Mouse (Mus musculus): ENCODE results near the gene Pum1.

Gene Pum1

GRCm38 (mm10) chr4:130791811-130792375 is 128.8 kb downstream of the Pum1 start:
- no peak for DNase-seq (ENCODE audit: low read depth, low spot score)

DNA sequence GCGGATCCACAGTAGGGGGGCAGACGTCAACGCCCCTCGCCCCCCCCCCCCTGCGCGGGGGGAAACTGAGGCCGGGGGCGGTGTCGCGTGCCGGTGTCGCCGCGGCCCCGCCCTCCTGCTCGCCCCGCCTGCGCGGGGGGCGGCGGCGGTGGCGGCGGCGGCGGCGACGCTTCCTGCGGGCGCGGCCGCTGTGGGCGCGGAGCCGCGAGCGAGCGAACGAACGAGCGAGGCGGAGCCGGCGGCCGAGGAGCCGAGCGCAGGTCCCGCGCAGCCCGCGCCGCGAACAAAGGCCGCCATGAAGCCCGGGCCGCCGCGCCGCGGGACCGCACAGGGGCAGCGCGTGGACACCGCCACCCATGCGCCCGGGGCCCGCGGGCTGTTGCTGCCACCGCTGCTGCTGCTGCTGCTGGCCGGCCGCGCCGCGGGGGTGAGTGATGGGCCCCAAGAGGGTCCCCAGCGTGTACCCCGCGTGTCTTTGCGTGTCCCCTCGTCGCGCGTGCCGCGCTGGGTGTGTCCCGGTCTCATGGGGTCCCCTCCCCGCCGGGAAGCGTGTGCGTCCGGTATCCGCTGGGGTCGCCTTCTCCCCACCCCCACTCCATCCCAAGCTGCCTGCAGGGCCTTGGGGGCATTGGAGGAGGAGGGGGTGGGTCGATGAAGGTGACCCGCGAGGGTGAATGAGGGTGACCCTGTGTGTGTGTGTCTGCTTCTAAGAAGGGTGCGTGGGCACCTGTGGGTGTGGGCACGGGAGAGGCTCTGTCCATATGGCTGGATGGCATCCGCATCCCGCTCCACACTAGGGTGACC is 129.5 kb downstream of the Pum1 start, which contains the start of gene Sdc3:
TSS of gene Sdc3 (plus strand) at position 162 of the 804 bp plus-strand sequence.
- DNase-seq (ENCODE audit: low read depth, low spot score) = no peak

GRCm38 (mm10) chr4:130793180-130793501 is 130.0 kb downstream of the Pum1 start:
- no peak for DNase-seq (ENCODE audit: low read depth, low spot score)

DNA sequence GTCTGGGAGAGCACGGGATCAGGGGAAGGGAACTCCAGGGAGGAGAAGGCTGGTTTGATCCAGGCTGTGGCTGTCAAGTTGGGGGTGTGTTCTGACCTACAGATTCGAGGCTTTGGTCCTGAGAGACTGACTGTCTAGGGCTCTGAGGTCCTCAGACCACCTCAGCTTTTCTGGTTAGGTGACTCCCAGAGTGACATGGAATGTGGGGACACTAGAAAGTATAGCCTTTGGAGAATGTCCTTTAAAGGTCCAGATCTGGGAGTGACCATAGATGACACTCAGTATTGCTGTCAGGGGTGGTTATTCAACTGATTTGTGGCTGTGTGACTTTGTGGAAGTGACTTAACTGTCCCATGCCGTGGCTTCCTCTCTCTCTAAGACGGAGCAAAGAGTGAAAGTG is 131.7 kb downstream of the Pum1 start:
- DNase-seq (ENCODE audit: low read depth, low spot score) = no peak

GRCm38 (mm10) chr4:130795970-130796369 is 132.8 kb downstream of the Pum1 start:
- DNase-seq (ENCODE audit: low read depth, low spot score) = no peak

- DNase-seq (ENCODE audit: low read depth, low spot score) = no peak
These were observed 134.3 kb downstream of the Pum1 start for GRCm38 (mm10) chr4:130797201-130798051.

DNA sequence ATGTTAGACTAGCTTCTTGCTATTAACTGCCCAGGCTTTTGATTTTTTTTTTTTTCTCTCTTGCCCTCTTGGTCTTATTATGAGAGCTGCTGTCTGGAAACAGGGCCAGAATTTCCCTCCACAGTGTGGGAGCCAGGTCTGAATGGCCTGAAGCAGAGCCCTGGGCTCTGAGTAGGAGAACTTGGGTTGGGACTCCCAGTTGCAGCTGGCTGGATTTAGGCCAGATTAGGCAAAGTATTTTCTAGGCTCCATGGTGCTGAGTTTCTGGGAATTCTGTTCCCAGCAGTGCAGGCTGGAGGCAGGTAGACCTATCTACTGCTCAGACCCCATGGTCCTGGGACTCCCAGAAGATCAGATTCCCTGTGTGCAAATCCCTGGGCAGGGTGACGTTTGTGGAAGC is 135.3 kb downstream of the Pum1 start:
- DNase-seq (ENCODE audit: low read depth, low spot score) = no peak

GRCm38 (mm10) chr4:130799118-130799517 is 136.0 kb downstream of the Pum1 start:
- no peak for DNase-seq (ENCODE audit: low read depth, low spot score)

- DNase-seq (ENCODE audit: low read depth, low spot score) = no peak
These were observed 136.5 kb downstream of the Pum1 start for GRCm38 (mm10) chr4:130799582-130799981.

DNA sequence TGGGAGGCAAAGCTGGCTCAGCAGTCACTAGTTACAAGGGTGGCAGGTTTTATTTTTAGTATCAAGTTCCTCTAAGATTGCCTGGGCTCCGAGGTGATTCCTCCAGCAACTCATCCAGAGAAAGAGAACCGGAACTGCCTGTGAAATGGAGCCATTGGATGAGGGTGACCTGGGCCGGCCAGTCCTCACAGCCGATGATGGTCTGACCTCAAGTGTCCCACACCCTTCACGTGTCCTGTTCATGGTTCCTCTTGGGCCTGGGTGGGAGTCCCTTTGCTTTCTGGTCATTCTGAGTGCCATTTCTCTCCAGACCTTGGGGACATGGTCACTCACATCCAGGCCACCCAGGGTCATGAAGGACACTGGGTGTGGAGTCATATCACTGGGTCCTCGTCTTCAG is 137.0 kb downstream of the Pum1 start:
- no peak for DNase-seq (ENCODE audit: low read depth, low spot score)

DNA sequence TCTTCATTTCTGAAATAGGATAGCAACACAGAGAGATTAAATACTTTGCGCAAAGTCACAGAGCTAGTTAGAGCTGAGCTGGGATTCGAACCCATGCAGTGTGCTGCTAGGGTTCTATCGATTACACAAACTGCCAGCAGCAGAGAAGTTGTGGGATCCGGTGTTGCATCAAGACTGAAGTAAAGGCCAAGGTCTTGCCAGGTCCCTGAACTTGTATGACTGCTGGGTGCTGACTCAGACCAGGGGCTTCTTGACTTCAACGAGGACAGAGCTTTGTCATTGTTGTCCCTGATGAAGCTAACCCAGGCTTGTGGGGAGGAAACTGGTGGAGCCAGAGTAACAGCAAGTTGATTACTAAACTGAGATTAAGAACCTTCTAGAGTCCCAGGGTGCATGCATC is 138.1 kb downstream of the Pum1 start:
- DNase-seq (ENCODE audit: low read depth, low spot score) = no peak

DNA sequence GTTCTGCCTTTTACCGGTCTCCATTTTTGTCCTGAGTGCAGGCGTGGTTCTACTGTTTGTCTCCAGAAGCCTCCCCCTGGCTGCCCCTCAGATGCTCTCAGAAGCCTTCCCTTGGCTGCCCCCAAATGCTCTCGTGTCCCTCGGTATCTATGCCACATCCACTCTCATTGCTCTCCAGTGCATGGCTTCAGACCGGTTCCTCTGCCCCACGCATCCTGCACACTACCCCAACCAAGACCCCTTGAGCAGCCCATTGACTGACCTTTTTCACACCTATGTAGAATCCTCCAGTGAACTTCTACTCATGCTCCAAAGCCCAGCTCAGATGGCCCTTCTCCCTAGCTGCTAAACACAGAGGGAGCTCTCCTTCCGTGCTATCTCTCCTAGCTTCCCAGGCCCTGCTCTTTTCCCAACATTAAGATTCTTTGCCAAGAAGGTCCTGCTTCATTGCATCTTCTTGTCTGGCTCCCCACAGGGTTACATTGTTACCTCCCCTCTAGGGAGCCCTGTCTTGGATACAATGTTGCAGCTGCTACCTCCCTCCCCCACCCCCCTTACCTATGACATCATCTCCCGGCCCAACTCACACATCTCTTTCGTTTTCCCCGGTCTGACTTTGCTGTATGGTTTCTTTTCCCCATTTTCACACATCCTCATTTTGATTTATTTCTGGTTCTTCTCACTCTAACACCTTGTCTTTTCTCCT is 138.7 kb downstream of the Pum1 start:
- no peak for DNase-seq (ENCODE audit: low read depth, low spot score)

GRCm38 (mm10) chr4:130803591-130803990 is 140.5 kb downstream of the Pum1 start:
- no peak for DNase-seq (ENCODE audit: low read depth, low spot score)

- DNase-seq (ENCODE audit: low read depth, low spot score) = no peak
These were observed 141.2 kb downstream of the Pum1 start for GRCm38 (mm10) chr4:130804292-130804691.

GRCm38 (mm10) chr4:130804771-130805361 is 141.7 kb downstream of the Pum1 start:
- no peak for DNase-seq (ENCODE audit: low read depth, low spot score)

GRCm38 (mm10) chr4:130805746-130806145 is 142.6 kb downstream of the Pum1 start:
- DNase-seq (ENCODE audit: low read depth, low spot score) = no peak

DNA sequence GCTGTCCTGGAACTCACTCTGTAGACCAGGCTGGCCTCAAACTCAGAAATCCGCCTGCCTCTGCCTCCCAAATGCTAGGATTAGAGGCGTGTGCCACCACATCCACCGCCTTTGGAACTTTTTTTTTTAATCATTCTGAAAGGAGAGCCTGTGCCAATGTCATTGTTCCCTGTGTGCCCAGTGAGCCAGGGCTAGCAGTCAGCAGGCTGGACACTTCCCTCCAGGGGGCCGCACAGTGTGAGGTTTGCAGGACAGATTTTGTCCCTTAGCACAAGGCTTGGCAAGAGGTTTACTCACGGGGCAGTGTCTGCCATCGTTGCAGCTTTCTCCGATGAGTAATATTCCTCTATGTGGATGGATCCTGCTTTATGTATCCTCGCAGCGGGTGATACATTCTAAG is 143.6 kb downstream of the Pum1 start:
- DNase-seq (ENCODE audit: low read depth, low spot score) = no peak

DNA sequence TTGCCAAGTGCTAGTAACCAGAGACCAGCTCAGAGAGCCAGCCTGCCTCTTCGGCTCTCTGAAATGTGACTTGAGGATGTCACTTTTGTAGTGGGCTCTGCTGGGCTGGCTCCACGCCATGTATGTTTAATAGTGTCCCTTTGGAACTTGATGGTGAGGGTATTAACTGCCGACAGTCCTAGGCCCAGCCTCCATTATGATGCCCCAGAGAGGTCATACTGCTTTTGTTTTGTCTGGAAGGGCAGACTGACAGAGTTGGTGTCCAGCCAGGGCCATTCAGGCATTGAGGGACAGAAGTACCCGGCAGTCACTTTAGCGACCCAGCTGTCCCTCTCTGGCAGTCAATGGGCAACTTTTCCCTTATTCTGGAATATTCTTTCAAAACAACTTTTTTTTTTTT is 146.7 kb downstream of the Pum1 start:
- DNase-seq (ENCODE audit: low read depth, low spot score) = no peak

DNA sequence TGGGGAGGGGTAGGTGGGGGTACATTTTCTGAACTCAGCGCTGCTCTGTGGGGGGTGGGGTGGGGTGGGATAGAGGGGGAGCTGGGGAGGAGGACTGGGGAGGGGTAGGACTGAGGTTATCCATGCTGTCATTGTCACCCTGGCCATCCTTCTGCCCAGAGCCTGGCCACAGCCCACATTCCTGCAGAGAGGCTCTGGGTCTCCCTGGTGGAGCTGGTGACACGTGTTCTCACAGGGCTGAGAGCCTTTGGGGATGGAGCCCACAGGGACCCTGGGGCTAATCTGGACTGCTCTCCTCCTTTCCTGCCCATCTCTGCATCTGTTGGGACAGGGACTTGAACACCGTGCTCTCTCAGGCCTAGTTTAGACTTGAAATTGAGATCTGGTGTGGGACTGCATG is 147.7 kb downstream of the Pum1 start:
- no peak for DNase-seq (ENCODE audit: low read depth, low spot score)

GRCm38 (mm10) chr4:130811385-130811784 is 148.3 kb downstream of the Pum1 start:
- DNase-seq (ENCODE audit: low read depth, low spot score) = no peak

DNA sequence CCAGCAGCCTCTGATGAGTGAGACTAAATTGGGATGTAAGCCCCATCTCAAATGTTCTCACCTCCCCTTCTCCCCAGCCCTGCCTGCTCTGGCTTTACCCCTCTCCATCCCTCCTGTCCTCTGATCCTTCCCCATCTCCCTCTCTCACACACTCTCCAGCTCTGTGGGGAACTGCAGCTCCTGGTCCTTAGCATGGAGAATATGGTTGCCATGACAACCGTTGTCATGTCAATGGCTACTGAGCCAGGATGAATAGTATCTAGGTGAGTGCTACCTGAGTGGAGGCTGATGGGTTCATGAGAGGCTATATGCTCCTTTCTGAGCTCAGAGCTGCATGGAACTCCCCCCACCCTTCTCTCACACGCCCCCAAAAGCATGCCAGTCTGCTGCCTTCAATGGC is 150.8 kb downstream of the Pum1 start:
- no peak for DNase-seq (ENCODE audit: low read depth, low spot score)
